Mouse (Mus musculus): ENCODE data around the gene Ube2o. TPM values are rescaled to one million over a fixed set of nuclear protein-coding genes. Genes with fewer than 3 reads are reported as not detected.

The Ube2o gene
- polyA plus RNA-seq, 1 experiment from 2014 or later, result 3.7 TPM

GRCm38 (mm10) chr11:116602043-116602442 lies 20.8 kb upstream of the Ube2o start:
- Histone ChIP-seq H3K27me3 (replicated peaks; ENCODE audit: control insufficient read depth, insufficient read depth, low read length) (no peaks in the 10 kb centered on the region), H3K27ac (ENCODE audit: low read length) (no peak overlapping the region), H3K4me2 (ENCODE audit: low read depth, low read length) (no peak overlapping the region), H3K9ac (ENCODE audit: low read depth, low read length) (no peak overlapping the region), H3K4me3 (ENCODE audit: low read length) (no peak overlapping the region), H3K4me1 (ENCODE audit: control insufficient read depth, insufficient read depth, low read length) (no peaks in the 10 kb centered on the region), H3K36me3 (ENCODE audit: control insufficient read depth, insufficient read depth, low read length) (peaks cover 7% of the 10 kb centered on the region; the same call in 1 of the 2 replicates), H3K9me3 (ENCODE audit: control insufficient read depth, low read length) (no peaks in the 10 kb centered on the region)
- no peak for ATAC-seq
- WGBS, result 88% methylated on average over 8 of the region's 8 CpGs

- H3K36me3 ChIP-seq (ENCODE audit: control insufficient read depth, insufficient read depth, low read length), result peaks cover 7% of the 10 kb centered on the region; the same call in 1 of the 2 replicates
- H3K4me3 ChIP-seq (ENCODE audit: low read length), result no peak overlapping the region
- H3K27ac ChIP-seq (ENCODE audit: low read length), result no peak overlapping the region
- no peaks in the 10 kb centered on the region for H3K9me3 ChIP-seq (ENCODE audit: control insufficient read depth, low read length)
- no peak overlapping the region for H3K4me2 ChIP-seq (ENCODE audit: low read depth, low read length)
- no peak for ATAC-seq
- H3K4me1 ChIP-seq (ENCODE audit: control insufficient read depth, insufficient read depth, low read length), result no peaks in the 10 kb centered on the region
- 91% methylated on average over 8 of the region's 8 CpGs for WGBS
- H3K9ac ChIP-seq (ENCODE audit: low read depth, low read length), result no peak overlapping the region
- no peaks in the 10 kb centered on the region for H3K27me3 ChIP-seq (replicated peaks; ENCODE audit: control insufficient read depth, insufficient read depth, low read length)
Observed at GRCm38 (mm10) chr11:116601166-116601565, 19.9 kb upstream of the Ube2o start.

GRCm38 (mm10) chr11:116599230-116599629 lies 18.0 kb upstream of the Ube2o start:
- Histone ChIP-seq H3K9ac (ENCODE audit: low read depth, low read length) (no peak overlapping the region), H3K4me1 (ENCODE audit: control insufficient read depth, insufficient read depth, low read length) (no peaks in the 10 kb centered on the region), H3K4me3 (ENCODE audit: low read length) (no peak overlapping the region), H3K27ac (ENCODE audit: low read length) (no peak overlapping the region), H3K9me3 (ENCODE audit: control insufficient read depth, low read length) (no peaks in the 10 kb centered on the region), H3K4me2 (ENCODE audit: low read depth, low read length) (no peak overlapping the region), H3K36me3 (ENCODE audit: control insufficient read depth, insufficient read depth, low read length) (peaks cover 5% of the 10 kb centered on the region; the same call in 1 of the 2 replicates), H3K27me3 (replicated peaks; ENCODE audit: control insufficient read depth, insufficient read depth, low read length) (no peaks in the 10 kb centered on the region)
- no peak for ATAC-seq
- WGBS, result 92% methylated on average over 15 of the region's 15 CpGs

GRCm38 (mm10) chr11:116598193-116598592 lies 16.9 kb upstream of the Ube2o start:
- no peak for ATAC-seq
- 90% methylated on average over 8 of the region's 8 CpGs for WGBS
- H3K4me3 ChIP-seq (ENCODE audit: low read length), result no peak overlapping the region
- H3K4me2 ChIP-seq (ENCODE audit: low read depth, low read length), result no peak overlapping the region
- no peaks in the 10 kb centered on the region for H3K4me1 ChIP-seq (ENCODE audit: control insufficient read depth, insufficient read depth, low read length)
- H3K9ac ChIP-seq (ENCODE audit: low read depth, low read length), result no peak overlapping the region
- peaks cover 4% of the 10 kb centered on the region; the same call in 1 of the 2 replicates for H3K36me3 ChIP-seq (ENCODE audit: control insufficient read depth, insufficient read depth, low read length)
- H3K27me3 ChIP-seq (replicated peaks; ENCODE audit: control insufficient read depth, insufficient read depth, low read length), result no peaks in the 10 kb centered on the region
- H3K9me3 ChIP-seq (ENCODE audit: control insufficient read depth, low read length), result no peaks in the 10 kb centered on the region
- no peak overlapping the region for H3K27ac ChIP-seq (ENCODE audit: low read length)

- Histone ChIP-seq H3K27ac (ENCODE audit: low read length) (no peak overlapping the region), H3K27me3 (replicated peaks; ENCODE audit: control insufficient read depth, insufficient read depth, low read length) (no peaks in the 10 kb centered on the region), H3K4me3 (ENCODE audit: low read length) (no peak overlapping the region), H3K9me3 (ENCODE audit: control insufficient read depth, low read length) (no peaks in the 10 kb centered on the region), H3K9ac (ENCODE audit: low read depth, low read length) (no peak overlapping the region), H3K4me2 (ENCODE audit: low read depth, low read length) (no peak overlapping the region), H3K4me1 (ENCODE audit: control insufficient read depth, insufficient read depth, low read length) (no peaks in the 10 kb centered on the region), H3K36me3 (ENCODE audit: control insufficient read depth, insufficient read depth, low read length) (peaks cover 4% of the 10 kb centered on the region; the same call in 1 of the 2 replicates)
- no peak for ATAC-seq
- whole genome bisulfite sequencing, result 84% methylated on average over 19 of the region's 19 CpGs
Observed at GRCm38 (mm10) chr11:116596766-116597165, 15.5 kb upstream of the Ube2o start.

GRCm38 (mm10) chr11:116593345-116593744 lies 12.1 kb upstream of the Ube2o start:
- H3K9me3 ChIP-seq (ENCODE audit: control insufficient read depth, low read length), result no peaks in the 10 kb centered on the region
- no peak overlapping the region for H3K27ac ChIP-seq (ENCODE audit: low read length)
- no peak overlapping the region for H3K9ac ChIP-seq (ENCODE audit: low read depth, low read length)
- ATAC-seq, result no peak
- no peaks in the 10 kb centered on the region for H3K36me3 ChIP-seq (ENCODE audit: control insufficient read depth, insufficient read depth, low read length)
- peaks cover 5% of the 10 kb centered on the region; the same call in 1 of the 2 replicates for H3K27me3 ChIP-seq (replicated peaks; ENCODE audit: control insufficient read depth, insufficient read depth, low read length)
- H3K4me3 ChIP-seq (ENCODE audit: low read length), result no peak overlapping the region
- WGBS, result 80% methylated on average over 4 of the region's 4 CpGs
- no peaks in the 10 kb centered on the region for H3K4me1 ChIP-seq (ENCODE audit: control insufficient read depth, insufficient read depth, low read length)
- no peak overlapping the region for H3K4me2 ChIP-seq (ENCODE audit: low read depth, low read length)

- Histone ChIP-seq H3K27me3 (replicated peaks; ENCODE audit: control insufficient read depth, insufficient read depth, low read length) (peaks cover 5% of the 10 kb centered on the region; the same call in 1 of the 2 replicates), H3K9ac (ENCODE audit: low read depth, low read length) (no peak overlapping the region), H3K4me2 (ENCODE audit: low read depth, low read length) (no peak overlapping the region), H3K4me3 (ENCODE audit: low read length) (no peak overlapping the region), H3K27ac (ENCODE audit: low read length) (no peak overlapping the region), H3K4me1 (ENCODE audit: control insufficient read depth, insufficient read depth, low read length) (no peaks in the 10 kb centered on the region), H3K36me3 (ENCODE audit: control insufficient read depth, insufficient read depth, low read length) (no peaks in the 10 kb centered on the region), H3K9me3 (ENCODE audit: control insufficient read depth, low read length) (no peaks in the 10 kb centered on the region)
- peak; percentile 64 for ATAC-seq
Observed at GRCm38 (mm10) chr11:116592428-116592827, 11.2 kb upstream of the Ube2o start.

- H3K4me2 ChIP-seq (ENCODE audit: low read depth, low read length), result no peak overlapping the region
- no peak for ATAC-seq
- no peak overlapping the region for H3K9ac ChIP-seq (ENCODE audit: low read depth, low read length)
- WGBS, result 61% methylated on average over 4 of the region's 4 CpGs
- no peak overlapping the region for H3K27ac ChIP-seq (ENCODE audit: low read length)
- H3K4me3 ChIP-seq (ENCODE audit: low read length), result no peak overlapping the region
- H3K4me1 ChIP-seq (ENCODE audit: control insufficient read depth, insufficient read depth, low read length), result no peaks in the 10 kb centered on the region
- H3K27me3 ChIP-seq (replicated peaks; ENCODE audit: control insufficient read depth, insufficient read depth, low read length), result peaks cover 5% of the 10 kb centered on the region; the same call in 1 of the 2 replicates
- no peaks in the 10 kb centered on the region for H3K36me3 ChIP-seq (ENCODE audit: control insufficient read depth, insufficient read depth, low read length)
- H3K9me3 ChIP-seq (ENCODE audit: control insufficient read depth, low read length), result no peaks in the 10 kb centered on the region
Observed at GRCm38 (mm10) chr11:116591621-116592020, 10.4 kb upstream of the Ube2o start.

- no peak for ATAC-seq
- peaks cover 5% of the 10 kb centered on the region; the same call in 1 of the 2 replicates for H3K27me3 ChIP-seq (replicated peaks; ENCODE audit: control insufficient read depth, insufficient read depth, low read length)
- H3K4me2 ChIP-seq (ENCODE audit: low read depth, low read length), result no peak overlapping the region
- WGBS, result 61% methylated on average over 8 of the region's 8 CpGs
- H3K4me1 ChIP-seq (ENCODE audit: control insufficient read depth, insufficient read depth, low read length), result no peaks in the 10 kb centered on the region
- H3K9me3 ChIP-seq (ENCODE audit: control insufficient read depth, low read length), result no peaks in the 10 kb centered on the region
- no peak overlapping the region for H3K4me3 ChIP-seq (ENCODE audit: low read length)
- H3K27ac ChIP-seq (ENCODE audit: low read length), result no peak overlapping the region
- H3K9ac ChIP-seq (ENCODE audit: low read depth, low read length), result no peak overlapping the region
- no peaks in the 10 kb centered on the region for H3K36me3 ChIP-seq (ENCODE audit: control insufficient read depth, insufficient read depth, low read length)
Observed at GRCm38 (mm10) chr11:116589574-116589973, 8.3 kb upstream of the Ube2o start.

- Histone ChIP-seq H3K9me3 (ENCODE audit: control insufficient read depth, low read length) (no peaks in the 10 kb centered on the region), H3K4me3 (ENCODE audit: low read length) (no peak overlapping the region), H3K4me1 (ENCODE audit: control insufficient read depth, insufficient read depth, low read length) (no peaks in the 10 kb centered on the region), H3K4me2 (ENCODE audit: low read depth, low read length) (no peak overlapping the region), H3K27ac (ENCODE audit: low read length) (no peak overlapping the region), H3K9ac (ENCODE audit: low read depth, low read length) (no peak overlapping the region), H3K27me3 (replicated peaks; ENCODE audit: control insufficient read depth, insufficient read depth, low read length) (peaks cover 5% of the 10 kb centered on the region; the same call in 1 of the 2 replicates), H3K36me3 (ENCODE audit: control insufficient read depth, insufficient read depth, low read length) (no peaks in the 10 kb centered on the region)
- 32% methylated on average over 14 of the region's 14 CpGs for WGBS
- no peak for ATAC-seq
Observed at GRCm38 (mm10) chr11:116589020-116589531, 7.8 kb upstream of the Ube2o start.

Data from intestine, embryonic 16.5 days (tissue).